ENCODE assay signal across 8 mouse cellular contexts in genomic region chr4:126163067-126163659, GRCm38 (mm10). TPM values are rescaled to one million over a fixed set of nuclear protein-coding genes. Genes with fewer than 3 reads are reported as not detected.
DNase-seq lines count a peak whose midpoint lies in the region; ATAC-seq and TF ChIP-seq lines count a peak whose summit lies in the region.

TSS of gene Sh3d21 (minus strand) at chr4:126163491.

- H3K9ac ChIP-seq in liver, embryonic 13.5 days: peak within 1 kb of the TSS; percentile 81
- H3K9ac ChIP-seq in neural tube, embryonic 14.5 days (replicated peaks; ENCODE audit: low read depth, low read length): peak within 1 kb of the TSS; percentile 50

- peak; percentile 35 for ATAC-seq in inflammation-experienced regulatory T-cells, adult 6 months
- ATAC-seq in liver, embryonic 13.5 days (ENCODE audit: low read depth): peak; percentile 55
- peak; percentile 10 for ATAC-seq in neural tube, embryonic 14.5 days (ENCODE audit: low read depth)

- no peaks in the 10 kb centered on the region for H3K27me3 ChIP-seq in erythroblast, embryonic 14.5 days (ENCODE audit: control insufficient read depth)
- H3K27me3 ChIP-seq in liver, embryonic 13.5 days: no peaks in the 10 kb centered on the region
- H3K27me3 ChIP-seq in neural tube, embryonic 14.5 days (ENCODE audit: control insufficient read depth, insufficient read depth, low read length): no peaks in the 10 kb centered on the region

- intact Hi-C loops in left cerebral cortex, adult 2 months (cut with DNase I): loop anchor here (5.0 kb wide), 1 partner anchor 76 kb away; no protein-coding TSS in a partner anchor

- peak within 1 kb of the TSS; percentile 71 for H3K27ac ChIP-seq in left cerebral cortex, adult 2 months
- H3K27ac ChIP-seq in liver, embryonic 13.5 days: peak within 1 kb of the TSS; percentile 66
- H3K27ac ChIP-seq in neural tube, embryonic 14.5 days (ENCODE audit: low read depth, low read length): no peak within 1 kb of the TSS

- H3K9me3 ChIP-seq in erythroblast, embryonic 14.5 days (ENCODE audit: control insufficient read depth, low read length): no peaks in the 10 kb centered on the region
- H3K9me3 ChIP-seq in liver, embryonic 13.5 days (replicated peaks): no peaks in the 10 kb centered on the region
- no peaks in the 10 kb centered on the region for H3K9me3 ChIP-seq in neural tube, embryonic 14.5 days (ENCODE audit: control insufficient read depth, low read length)

- 6% methylated on average over 22 of the region's 22 CpGs for WGBS in liver, embryonic 13.5 days (ENCODE audit: insufficient replicate concordance)
- 7% methylated on average over 22 of the region's 22 CpGs for WGBS in neural tube, embryonic 14.5 days

- DNase-seq in left cerebral cortex, adult 2 months (ENCODE audit: extremely low spot score in 1 of 2, low spot score in 2 of 2): no peak
- DNase-seq in left cerebral cortex, adult 18-20 months (ENCODE audit: low spot score in 2 of 2): no peak
- no peak for DNase-seq in liver, embryonic 13.5 days
- DNase-seq in adrenal gland, adult 8-10 months: no peak
- no peak for DNase-seq in cerebellum, postnatal 25 days

- no peak for TF ChIP-seq CTCF in left cerebral cortex, adult 2 months (IDR thresholded peaks at IDR 0.05)

- H3K4me1 ChIP-seq in erythroblast, embryonic 14.5 days (ENCODE audit: control insufficient read depth): peaks cover 27% of the 10 kb centered on the region
- peaks cover 37% of the 10 kb centered on the region for H3K4me1 ChIP-seq in liver, embryonic 13.5 days (replicated peaks)
- H3K4me1 ChIP-seq in neural tube, embryonic 14.5 days (ENCODE audit: control insufficient read depth, insufficient read depth, low read length): no peaks in the 10 kb centered on the region

- peaks cover 40% of the 10 kb centered on the region for H3K36me3 ChIP-seq in erythroblast, embryonic 14.5 days (ENCODE audit: control insufficient read depth)
- peaks cover 32% of the 10 kb centered on the region for H3K36me3 ChIP-seq in liver, embryonic 13.5 days
- H3K36me3 ChIP-seq in neural tube, embryonic 14.5 days (ENCODE audit: control insufficient read depth, insufficient read depth, low read length): peaks cover 16% of the 10 kb centered on the region

- peak within 1 kb of the TSS; percentile 71 for H3K4me3 ChIP-seq in left cerebral cortex, adult 2 months
- H3K4me3 ChIP-seq in erythroblast, embryonic 14.5 days (replicated peaks): peak within 1 kb of the TSS; percentile 65
- peak within 1 kb of the TSS; percentile 67 for H3K4me3 ChIP-seq in liver, embryonic 13.5 days (replicated peaks)
- peak within 1 kb of the TSS; percentile 39 for H3K4me3 ChIP-seq in neural tube, embryonic 14.5 days (ENCODE audit: low read depth, low read length)

- peak within 1 kb of the TSS; percentile 97 for H3K4me2 ChIP-seq in liver, embryonic 13.5 days
- peak within 1 kb of the TSS; percentile 89 for H3K4me2 ChIP-seq in neural tube, embryonic 14.5 days (ENCODE audit: low read depth, low read length)

RNA-seq across cellular contexts. Expression of gene Sh3d21, which starts in this region (rescaled TPM):
- total RNA-seq in left cerebral cortex, adult 2 months (2021): 1 to 10 TPM in 1 of 2 experiments, under 1 TPM in 1; 0.86 to 1.1 TPM
- total RNA-seq in left cerebral cortex, adult 18-20 months (2021): under 1 TPM; 0.59 to 0.77 TPM
- 0.03 and 0.05 TPM in 2 replicates for polyA plus RNA-seq in erythroblast, embryonic 14.5 days (2012)
- polyA plus RNA-seq in inflammation-experienced regulatory T-cells, adult 6 months (2017; shearing (Covaris generic)): 1 to 10 TPM in 1 of 3 experiments, under 1 TPM in 2; 0.24 to 1.3 (median 0.59) TPM
- polyA plus RNA-seq in liver, embryonic 13.5 days (2015; fragmentation: Nextera tagmentation; extraction: Ambion mirVana): 0.82 and 1.3 TPM in 2 replicates
- polyA plus RNA-seq in neural tube, embryonic 14.5 days (2014; fragmentation: Nextera tagmentation; extraction: Ambion mirVana): 0.67 and 1.5 TPM in 2 replicates
- 1 to 10 TPM; 2.7 to 5.0 (median 4.3) TPM for total RNA-seq in adrenal gland, adult 8-10 months (2022)
